ENCODE assay signal across 25 mouse cellular contexts in genomic region chr1:170190225-170190624, GRCm38 (mm10). TPM values are rescaled to one million over a fixed set of nuclear protein-coding genes. Genes with fewer than 3 reads are reported as not detected.
"Had no signal": no experiment of that assay in that cellular context is flagged by ENCODE, and none has a peak within 500 bp of the region (broad histone marks: within the 10 kb centered on the region; RNA-seq: fewer than 3 reads in every experiment).

No protein-coding gene starts in this region.

- H3K9me3 ChIP-seq: hindbrain, embryonic 15.5 days; limb, embryonic 13.5 days; neural tube, embryonic 15.5 days had no signal

- H3K4me2 ChIP-seq: hindbrain, embryonic 15.5 days; limb, embryonic 13.5 days; lung, embryonic 14.5 days; neural tube, embryonic 15.5 days had no signal

- H3K27ac ChIP-seq: hindbrain, embryonic 15.5 days; kidney, postnatal 0 days; layer of hippocampus, adult 2 months; limb, embryonic 13.5 days; neural tube, embryonic 15.5 days had no signal

- H3K9ac ChIP-seq: hindbrain, embryonic 15.5 days; limb, embryonic 13.5 days; lung, embryonic 14.5 days; neural tube, embryonic 15.5 days had no signal

- H3K4me3 ChIP-seq: hindbrain, embryonic 15.5 days; layer of hippocampus, adult 2 months; limb, embryonic 13.5 days; megakaryocyte, embryonic 14.5 days; myocyte; neural tube, embryonic 15.5 days had no signal

- DNase-seq: kidney, postnatal 4 days; left cerebral cortex, postnatal 4 days; lung, embryonic 14.5 days; lung, postnatal 10 days; lung, postnatal 4 days; midbrain, embryonic 14.5 days; right cerebral cortex, adult 18-20 months; right cerebral cortex, postnatal 25 days; thymus, adult 18-20 months; thymus, postnatal 14 days had no signal

- H3K27me3 ChIP-seq: hindbrain, embryonic 15.5 days; limb, embryonic 13.5 days; megakaryocyte, embryonic 14.5 days; neural tube, embryonic 15.5 days had no signal

- H3K4me1 ChIP-seq: hindbrain, embryonic 15.5 days; limb, embryonic 13.5 days; neural tube, embryonic 15.5 days had no signal

RNA-seq across cellular contexts. Expression of gene Sh2d1b2, which starts 42.3 kb away (rescaled TPM):
- total RNA-seq: layer of hippocampus, adult 2 months; layer of hippocampus, postnatal 10 days; left cerebral cortex, adult 18-20 months; left cerebral cortex, postnatal 10 days; left cerebral cortex, postnatal 4 days; liver, adult 2 months had no signal
- polyA plus RNA-seq: hindbrain, embryonic 15.5 days; kidney, postnatal 0 days; liver, adult 2 months; liver, embryonic 16.5 days; lung, embryonic 14.5 days; midbrain, embryonic 14.5 days; myocyte; neural tube, embryonic 11.5 days; neural tube, embryonic 15.5 days; small intestine, adult 2 months; urinary bladder, adult 2 months had no signal
